ENCODE assay signal across 25 mouse cellular contexts in genomic region chr7:131327054-131327453, GRCm38 (mm10). TPM values are rescaled to one million over a fixed set of nuclear protein-coding genes. Genes with fewer than 3 reads are reported as not detected.
"Had no signal": no experiment of that assay in that cellular context is flagged by ENCODE, and none has a peak within 500 bp of the region (broad histone marks: within the 10 kb centered on the region; RNA-seq: fewer than 3 reads in every experiment).

No protein-coding gene starts in this region.

- H3K27ac ChIP-seq: limb, embryonic 15.5 days; liver, embryonic 13.5 days; midbrain, embryonic 13.5 days; neural tube, embryonic 15.5 days; stomach, embryonic 15.5 days had no signal

- DNase-seq: kidney, adult 18-20 months; kidney, postnatal 36 days; layer of hippocampus, adult 9-11 months; layer of hippocampus, postnatal 36 days; liver, embryonic 13.5 days; lung, adult 18-20 months; lung, postnatal 10 days; retina, postnatal 1 day; right cerebral cortex, postnatal 4 days; spleen, adult 18-20 months; thymus, adult 18-20 months; thymus, postnatal 14 days had no signal

- H3K36me3 ChIP-seq: limb, embryonic 15.5 days; liver, embryonic 13.5 days; midbrain, embryonic 13.5 days; neural tube, embryonic 15.5 days; stomach, embryonic 15.5 days had no signal

- H3K4me3 ChIP-seq: limb, embryonic 15.5 days; liver, embryonic 13.5 days; midbrain, embryonic 13.5 days; myocyte; neural tube, embryonic 15.5 days; stomach, embryonic 15.5 days had no signal

- H3K9ac ChIP-seq: limb, embryonic 15.5 days; liver, embryonic 13.5 days; midbrain, embryonic 13.5 days; neural tube, embryonic 15.5 days; stomach, embryonic 15.5 days had no signal

- H3K4me2 ChIP-seq: limb, embryonic 15.5 days; liver, embryonic 13.5 days; midbrain, embryonic 13.5 days; neural tube, embryonic 15.5 days; stomach, embryonic 15.5 days had no signal

- H3K27me3 ChIP-seq: limb, embryonic 15.5 days; liver, embryonic 13.5 days; midbrain, embryonic 13.5 days; neural tube, embryonic 15.5 days; stomach, embryonic 15.5 days had no signal

- ATAC-seq: inflammation-experienced regulatory T-cells, adult 6 months; midbrain, embryonic 13.5 days had no signal

- H3K9me3 ChIP-seq: limb, embryonic 15.5 days; liver, embryonic 13.5 days; midbrain, embryonic 13.5 days; neural tube, embryonic 15.5 days; stomach, embryonic 15.5 days had no signal

- H3K4me1 ChIP-seq: limb, embryonic 15.5 days; liver, embryonic 13.5 days; midbrain, embryonic 13.5 days; neural tube, embryonic 15.5 days; stomach, embryonic 15.5 days had no signal

RNA-seq across cellular contexts. Expression of gene Fam24b, which starts 2.3 kb away (rescaled TPM):
- total RNA-seq: layer of hippocampus, postnatal 36 days; left cerebral cortex, adult 8-10 months; left cerebral cortex, postnatal 25 days; megakaryocyte-erythroid progenitor cell, adult 5-6 weeks had no signal
- polyA plus RNA-seq: inflammation-experienced regulatory T-cells, adult 6 months; kidney, embryonic 14.5 days; limb, embryonic 11.5 days; limb, embryonic 15.5 days; liver, embryonic 13.5 days; myocyte; neural tube, embryonic 11.5 days; neural tube, embryonic 15.5 days; stomach, embryonic 15.5 days had no signal

RNA-seq across cellular contexts. Expression of gene Cuzd1, which starts 5.0 kb away (rescaled TPM):
- total RNA-seq: layer of hippocampus, adult 18-20 months; layer of hippocampus, postnatal 36 days; left cerebral cortex, adult 8-10 months; megakaryocyte-erythroid progenitor cell, adult 5-6 weeks had no signal
- polyA plus RNA-seq: inflammation-experienced regulatory T-cells, adult 6 months; kidney, embryonic 14.5 days; limb, embryonic 11.5 days; liver, embryonic 13.5 days; midbrain, embryonic 13.5 days; myocyte; neural tube, embryonic 11.5 days; neural tube, embryonic 15.5 days had no signal

RNA-seq across cellular contexts. Expression of gene Fam24a, which starts 6.6 kb away (rescaled TPM):
- total RNA-seq: layer of hippocampus, adult 18-20 months; layer of hippocampus, postnatal 36 days; left cerebral cortex, adult 8-10 months; left cerebral cortex, postnatal 25 days; megakaryocyte-erythroid progenitor cell, adult 5-6 weeks had no signal
- polyA plus RNA-seq: inflammation-experienced regulatory T-cells, adult 6 months; kidney, embryonic 14.5 days; limb, embryonic 11.5 days; limb, embryonic 15.5 days; liver, embryonic 13.5 days; midbrain, embryonic 13.5 days; myocyte; neural tube, embryonic 11.5 days; neural tube, embryonic 15.5 days; stomach, embryonic 15.5 days had no signal
